Mouse (Mus musculus) G1E (cell line): ENCODE measurements at regions not wholly inside any gene's neighbourhood (a gene's known extent, or its start where the extent isn't known, plus 50 kb on each side); places are given as distances from the start of the nearest gene placed in this dataset.

Experiments used
- ATAC-seq: 2 replicates; pipeline ENCODE4 v1.8.0; 2016; ENCODE audit warnings: mild to moderate bottlenecking; ENCODE audit not compliant: insufficient number of reproducible peaks, poor library complexity, low FRiP score, severe bottlenecking; ENCODE audit errors: extremely low read depth
- DNase-seq: peaks from one replicate; pipeline ENCODE4 v3.0.0; 2012; ENCODE audit warnings: low spot score
- H3K27me3 ChIP-seq: 2 replicates; pipeline ENCODE4 v1.6.1; 2012; ENCODE audit warnings: mild to moderate bottlenecking, low read length, inconsistent platforms; ENCODE audit not compliant: insufficient read depth
- H3K36me3 ChIP-seq: replicated peaks from 2 replicates; pipeline ENCODE3; 2012; ENCODE audit warnings: mild to moderate bottlenecking, inconsistent platforms
- H3K4me1 ChIP-seq: 2 replicates; pipeline ENCODE4 v1.6.1; 2012; ENCODE audit warnings: low read depth, low read length, inconsistent platforms, mixed read lengths; ENCODE audit not compliant: insufficient read depth
- H3K4me3 ChIP-seq: 2 replicates; pipeline ENCODE4 v1.5.1; 2012; ENCODE audit warnings: low read depth, mild to moderate bottlenecking, inconsistent platforms, low read length, moderate library complexity, mixed read lengths
- H3K9me3 ChIP-seq: replicated peaks from 2 replicates; pipeline ENCODE4 v1.6.1; 2012; ENCODE audit warnings: inconsistent platforms
- CTCF ChIP-seq: IDR thresholded peaks from 2 replicates; pipeline ENCODE4 v1.5.1; 2012; ENCODE audit warnings: low read depth, low read length, inconsistent platforms, mixed read lengths
- GATA1 ChIP-seq: IDR thresholded peaks from 2 replicates; pipeline ENCODE4 v1.6.1; 2012; ENCODE audit warnings: borderline replicate concordance, low read length, inconsistent platforms, mixed read lengths
- GATA2 ChIP-seq: IDR thresholded peaks from 2 replicates; pipeline ENCODE4 v1.6.1; 2012; ENCODE audit warnings: low read depth, low read length, inconsistent platforms, borderline replicate concordance
- POLR2AphosphoS5 ChIP-seq: IDR thresholded peaks from 2 replicates; pipeline ENCODE4 v1.6.1; 2012; ENCODE audit warnings: low read depth, low read length, inconsistent platforms; ENCODE audit not compliant: insufficient replicate concordance
- TAL1 ChIP-seq: conservative IDR thresholded peaks from 2 replicates; pipeline ENCODE4 v1.6.1; 2012; ENCODE audit warnings: low read depth, low read length, inconsistent platforms, mixed read lengths

- peak overlapping the region; percentile 13; the same call in 1 of the 2 replicates for H3K4me3 ChIP-seq
- DNase-seq (no peak), ATAC-seq (no peak)
- TF ChIP-seq POLR2AphosphoS5 (no peak), CTCF (no peak), TAL1 (no peak), GATA1 (no peak), GATA2 (no peak)
- no peaks in the 10 kb centered on the region for H3K36me3 ChIP-seq
- H3K4me1 ChIP-seq: peaks cover 38% of the 10 kb centered on the region
- no peaks in the 10 kb centered on the region for H3K9me3 ChIP-seq
- H3K27me3 ChIP-seq: peaks cover 7% of the 10 kb centered on the region
Measured at GRCm38 (mm10) chr6:51168775-51169695, 263.4 kb upstream of the Nfe2l3 start.

DNA sequence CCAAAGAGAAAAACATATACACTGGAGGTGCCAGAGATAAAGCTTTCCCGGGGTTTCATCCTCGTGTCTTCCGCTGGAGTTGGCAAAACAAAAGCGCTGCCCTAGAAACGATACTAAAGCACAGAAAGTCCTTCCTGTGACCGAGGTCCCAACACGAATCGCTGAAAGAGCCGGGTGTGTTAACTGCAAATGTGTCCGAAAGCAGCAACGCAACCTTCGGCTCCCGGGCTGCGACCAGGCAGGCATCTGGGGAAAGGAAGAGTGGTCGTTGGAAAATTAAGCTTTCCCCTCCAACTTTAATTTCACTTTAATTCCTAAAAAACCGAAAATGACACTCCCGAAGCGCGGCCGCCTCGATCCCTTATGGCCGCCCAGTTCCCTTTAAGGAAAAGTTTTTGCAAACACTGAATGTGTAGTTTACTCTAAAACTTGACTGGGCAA lies 262.5 kb upstream of the Nfe2l3 start:
- DNase-seq: no peak
- ATAC-seq: no peak
- Histone ChIP-seq H3K4me1 (peaks cover 47% of the 10 kb centered on the region), H3K4me3 (peak overlapping the region; percentile 65; the same call in 1 of the 2 replicates), H3K27me3 (peaks cover 6% of the 10 kb centered on the region), H3K36me3 (no peaks in the 10 kb centered on the region), H3K9me3 (no peaks in the 10 kb centered on the region)
- TF ChIP-seq TAL1 (no peak), CTCF (no peak), GATA2 (no peak), GATA1 (no peak), POLR2AphosphoS5 (no peak)

DNA sequence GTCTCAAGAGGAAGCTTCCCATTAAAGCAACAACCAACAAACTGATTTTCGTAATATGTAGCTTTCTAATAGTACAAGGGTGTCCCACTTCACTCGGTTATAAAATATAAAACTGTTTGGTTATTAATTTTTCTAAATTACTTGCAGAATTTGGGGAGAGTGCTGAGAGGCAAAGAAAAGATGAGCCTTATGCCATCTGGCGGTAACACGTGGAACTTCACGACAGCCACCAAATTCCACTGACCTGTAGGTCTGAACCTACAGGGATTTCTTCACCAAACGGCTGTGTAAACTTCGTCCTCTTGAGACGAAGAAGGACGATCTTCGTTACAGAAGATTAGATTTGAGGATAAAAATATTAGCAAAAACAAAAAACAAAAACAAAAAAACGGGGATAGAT lies 262.1 kb upstream of the Nfe2l3 start:
- DNase-seq (peak; percentile 48), ATAC-seq (no peak; the same call in 1 of the 2 replicates)
- peak overlapping the region; percentile 65; the same call in 1 of the 2 replicates for H3K4me3 ChIP-seq
- no peaks in the 10 kb centered on the region for H3K36me3 ChIP-seq
- peaks cover 4% of the 10 kb centered on the region for H3K27me3 ChIP-seq
- H3K9me3 ChIP-seq: no peaks in the 10 kb centered on the region
- peaks cover 49% of the 10 kb centered on the region for H3K4me1 ChIP-seq
- no peak for TF ChIP-seq TAL1
- peak; percentile 44; the same call in 1 of the 2 replicates for TF ChIP-seq CTCF

DNA sequence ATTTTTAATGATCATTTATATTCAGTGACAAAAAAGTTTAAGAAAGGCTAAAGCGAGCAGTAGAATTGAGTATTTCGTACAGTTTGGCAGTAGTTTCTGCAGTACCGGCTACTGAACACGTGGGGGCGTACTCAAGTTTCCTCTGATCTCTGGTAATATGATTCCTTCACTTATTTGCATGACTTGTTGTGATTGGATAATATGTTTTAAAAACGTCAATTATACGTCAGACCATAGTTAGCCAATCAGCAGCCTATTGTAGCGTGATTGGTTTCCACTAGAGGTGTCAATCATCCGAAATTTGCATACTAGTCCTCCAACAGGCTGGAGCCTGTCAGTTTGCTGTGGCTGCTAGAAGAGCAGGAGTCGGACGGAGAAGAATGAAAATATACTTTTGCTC lies 261.6 kb upstream of the Nfe2l3 start:
- Histone ChIP-seq H3K9me3 (no peaks in the 10 kb centered on the region), H3K4me1 (peaks cover 52% of the 10 kb centered on the region), H3K36me3 (no peaks in the 10 kb centered on the region), H3K27me3 (no peaks in the 10 kb centered on the region), H3K4me3 (no peak overlapping the region)
- peak; percentile 75 for ATAC-seq
- TF ChIP-seq POLR2AphosphoS5 (no peak), GATA2 (no peak), TAL1 (no peak), CTCF (no peak), GATA1 (no peak)
- DNase-seq: peak; percentile 73

DNA sequence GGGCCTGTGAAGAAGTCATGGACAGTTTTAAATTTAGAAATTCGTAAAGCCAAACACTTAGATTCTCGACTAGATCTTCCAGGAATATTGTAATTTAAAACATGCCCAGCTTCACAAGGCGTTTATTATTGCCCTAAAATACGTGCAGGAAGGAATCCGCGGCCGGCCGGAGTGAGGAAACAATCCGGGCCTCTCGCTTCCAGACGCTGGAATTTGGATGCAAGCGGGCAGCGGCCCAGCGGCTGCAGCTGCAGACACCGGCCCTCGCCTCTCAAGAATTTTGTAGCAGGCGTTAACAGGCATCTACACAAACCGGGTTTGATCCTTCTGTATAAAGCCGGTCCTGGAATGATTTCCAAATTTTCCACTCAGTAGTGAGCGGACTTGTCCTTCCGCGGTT lies 260.7 kb upstream of the Nfe2l3 start:
- Histone ChIP-seq H3K27me3 (no peaks in the 10 kb centered on the region), H3K36me3 (no peaks in the 10 kb centered on the region), H3K4me1 (peaks cover 56% of the 10 kb centered on the region), H3K4me3 (peak overlapping the region; percentile 38; the same call in 1 of the 2 replicates), H3K9me3 (no peaks in the 10 kb centered on the region)
- ATAC-seq: no peak
- no peak for TF ChIP-seq GATA2
- no peak for DNase-seq

DNA sequence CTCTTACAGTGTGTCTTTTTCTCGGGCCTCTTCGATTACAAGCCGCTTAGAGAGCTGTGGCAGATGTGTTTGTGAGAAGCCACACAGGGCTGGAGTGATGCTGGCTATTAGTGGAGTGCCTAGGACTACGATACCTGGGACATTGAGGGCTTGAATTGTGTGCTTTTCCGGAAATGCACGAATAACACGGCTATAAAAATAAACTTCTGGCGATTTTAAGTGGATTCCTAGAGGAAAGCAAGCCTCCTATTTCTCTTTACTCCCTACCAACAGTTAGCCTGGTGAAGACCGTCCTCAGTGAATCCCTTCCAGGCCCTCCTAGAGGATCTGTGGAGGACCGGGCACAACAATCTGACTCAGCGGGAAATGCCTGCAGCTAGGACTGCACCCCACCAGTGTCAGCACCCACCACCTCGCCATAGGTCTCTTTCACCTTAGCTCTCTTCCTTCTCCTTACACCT lies 260.1 kb upstream of the Nfe2l3 start:
- H3K27me3 ChIP-seq: no peaks in the 10 kb centered on the region
- TF ChIP-seq TAL1: no peak
- TF ChIP-seq GATA1: no peak
- TF ChIP-seq GATA2: no peak
- no peak for DNase-seq
- peaks cover 61% of the 10 kb centered on the region for H3K4me1 ChIP-seq
- H3K9me3 ChIP-seq: no peaks in the 10 kb centered on the region
- H3K36me3 ChIP-seq: no peaks in the 10 kb centered on the region
- H3K4me3 ChIP-seq: peak overlapping the region; percentile 70; the same call in 1 of the 2 replicates
- ATAC-seq: no peak
